Mouse (Mus musculus) megakaryocyte progenitor cell, adult 5-6 weeks (primary cell): ENCODE data around the gene Pola2. TPM values are rescaled to one million over a fixed set of nuclear protein-coding genes. Genes with fewer than 3 reads are reported as not detected.

Experiments used
- ATAC-seq: replicated peaks from 2 replicates; pipeline ENCODE4 v1.8.0; 2016; ENCODE audit warnings: mild to moderate bottlenecking, moderate TSS enrichment, inconsistent platforms; ENCODE audit not compliant: poor library complexity
- total RNA-seq, 2 experiments: library from RNA; stranded (forward) in 1 of 2; stranded (reverse) in 1 of 2; fragments of 157-497, 149-512 nt in 1 of 2; fragments of 200-1000 nt in 1 of 2; gene quantifications; 2 replicates each; pipeline versions ENCODE4 v1.2.3 to v1.2.4; 2015 to 2017

Pola2 gene
- total RNA-seq, 2 experiments from 2014 or later: 57.4 to 76.7 TPM

- ATAC-seq: no peak
Observed at GRCm38 (mm10) chr19:5938516-5938915, 25.5 kb downstream of the Pola2 start.

- ATAC-seq: peak; percentile 90
Observed at GRCm38 (mm10) chr19:5937836-5938406, 26.1 kb downstream of the Pola2 start.

GRCm38 (mm10) chr19:5937095-5937835 is 26.7 kb downstream of the Pola2 start:
- ATAC-seq: no peak

GRCm38 (mm10) chr19:5935691-5936090 is 28.3 kb downstream of the Pola2 start:
- no peak for ATAC-seq

GRCm38 (mm10) chr19:5935266-5935665 is 28.7 kb downstream of the Pola2 start:
- ATAC-seq: no peak

- ATAC-seq: 0 out of 2 replicates have a peak, but pooled peaks have one; percentile 13
Observed at GRCm38 (mm10) chr19:5929634-5930596, 34.1 kb downstream of the Pola2 start.

GRCm38 (mm10) chr19:5928546-5928945 is 35.5 kb downstream of the Pola2 start:
- no peak for ATAC-seq

- ATAC-seq: peak; percentile 69
Observed at GRCm38 (mm10) chr19:5928104-5928503, 35.9 kb downstream of the Pola2 start.

GRCm38 (mm10) chr19:5927532-5927931 is 36.5 kb downstream of the Pola2 start:
- ATAC-seq: no peak

GRCm38 (mm10) chr19:5927026-5927425 is 37.0 kb downstream of the Pola2 start:
- ATAC-seq: no peak

- ATAC-seq: no peak
Observed at GRCm38 (mm10) chr19:5925311-5925855, 38.6 kb downstream of the Pola2 start.

- peak; percentile 82 for ATAC-seq
Observed at GRCm38 (mm10) chr19:5924713-5925093, 39.3 kb downstream of the Pola2 start, which contains the start of gene Cdc42ep2. Cdc42ep2 (minus strand) TSS chr19:5924816.

- ATAC-seq: peak; percentile 66
Observed at GRCm38 (mm10) chr19:5923990-5924712, 39.9 kb downstream of the Pola2 start.

- ATAC-seq: no peak
Observed at GRCm38 (mm10) chr19:5922963-5923362, 41.0 kb downstream of the Pola2 start.

GRCm38 (mm10) chr19:5922119-5922942 is 41.7 kb downstream of the Pola2 start:
- peak; percentile 60 for ATAC-seq

- ATAC-seq: no peak
Observed at GRCm38 (mm10) chr19:5921715-5922114, 42.3 kb downstream of the Pola2 start.

- ATAC-seq: peak; percentile 32
Observed at GRCm38 (mm10) chr19:5913007-5913719, 50.8 kb downstream of the Pola2 start, which contains the start of gene Dpf2. Dpf2 (minus strand) TSS chr19:5913010.

- ATAC-seq: peak; percentile 91
Observed at GRCm38 (mm10) chr19:5912103-5913006, 51.6 kb downstream of the Pola2 start.
